Mouse (Mus musculus) gastrocnemius, adult 2 months (tissue): ENCODE measurements around the gene Bbs4. TPM values are rescaled to one million over a fixed set of nuclear protein-coding genes. Genes with fewer than 3 reads are reported as not detected.
A peak's percentile ranks its signal among the peaks of the same experiment; 100 is the strongest.

Experiments
- DNase-seq: peaks from one replicate; pipeline ENCODE4 v3.0.0; 2022
- H3K27ac ChIP-seq: fragments of 200-600 bp; 2 replicates; pipeline ENCODE4 v1.8.1; 2022; ENCODE audit warnings: mild to moderate bottlenecking
- H3K4me3 ChIP-seq: fragments of 200-600 bp; 2 replicates; pipeline ENCODE4 v1.8.1; 2022; ENCODE audit warnings: mild to moderate bottlenecking, moderate library complexity
- CTCF ChIP-seq: fragments of 200-600 bp; IDR thresholded peaks from 2 replicates; pipeline ENCODE4 v1.8.1; 2022; ENCODE audit warnings: antibody characterized with exemption, mild to moderate bottlenecking, moderate library complexity
- intact Hi-C: fragments of 180-260 bp; cut with DNase I; formaldehyde crosslinking; loops from one replicate; pipeline ENCODE4 v1.15.1; 2025
- total RNA-seq, 2 experiments: library from RNA; stranded (reverse); gene quantifications; 2 replicates each; pipeline ENCODE4 v1.2.3; 2021

Gene Bbs4
- total RNA-seq, 2 experiments from 2014 or later: 4.6 to 4.7 TPM

GRCm38 (mm10) chr9:59338411-59338810 is 14.9 kb downstream of the Bbs4 start:
- H3K4me3 ChIP-seq: no peak overlapping the region
- no peak for DNase-seq
- intact Hi-C loops: no loop called here
- TF ChIP-seq CTCF: no peak
- no peak overlapping the region for H3K27ac ChIP-seq

GRCm38 (mm10) chr9:59337889-59338288 is 15.4 kb downstream of the Bbs4 start:
- no peak for DNase-seq
- Histone ChIP-seq H3K27ac (no peak overlapping the region), H3K4me3 (no peak overlapping the region)
- intact Hi-C loops: no loop called here
- no peak for TF ChIP-seq CTCF

- TF ChIP-seq CTCF: no peak
- Histone ChIP-seq H3K4me3 (no peak overlapping the region), H3K27ac (no peak overlapping the region)
- no peak for DNase-seq
- intact Hi-C loops: no loop called here
These were observed 16.8 kb downstream of the Bbs4 start for GRCm38 (mm10) chr9:59336539-59336938.

GRCm38 (mm10) chr9:59330055-59330454 is 23.3 kb downstream of the Bbs4 start:
- intact Hi-C loops: no loop called here
- Histone ChIP-seq H3K4me3 (no peak overlapping the region), H3K27ac (no peak overlapping the region)
- DNase-seq: no peak
- no peak for TF ChIP-seq CTCF

- no peak overlapping the region for H3K27ac ChIP-seq
- H3K4me3 ChIP-seq: no peak overlapping the region
- TF ChIP-seq CTCF: no peak
- intact Hi-C loops: no loop called here
- DNase-seq: no peak
These were observed 29.0 kb downstream of the Bbs4 start for GRCm38 (mm10) chr9:59324351-59324750.

GRCm38 (mm10) chr9:59316206-59316605 is 37.1 kb downstream of the Bbs4 start:
- DNase-seq: no peak
- intact Hi-C loops: no loop called here
- no peak overlapping the region for H3K27ac ChIP-seq
- no peak overlapping the region for H3K4me3 ChIP-seq
- no peak for TF ChIP-seq CTCF

- H3K4me3 ChIP-seq: no peak overlapping the region
- DNase-seq: no peak
- intact Hi-C loops: no loop called here
- peak overlapping the region; percentile 62 for H3K27ac ChIP-seq
- no peak for TF ChIP-seq CTCF
These were observed 42.0 kb downstream of the Bbs4 start for GRCm38 (mm10) chr9:59311284-59311670.

GRCm38 (mm10) chr9:59310582-59311283 is 42.6 kb downstream of the Bbs4 start:
- DNase-seq: no peak
- intact Hi-C loops: no loop called here
- Histone ChIP-seq H3K4me3 (no peak overlapping the region), H3K27ac (peak overlapping the region; percentile 62)
- no peak for TF ChIP-seq CTCF

GRCm38 (mm10) chr9:59307890-59308289 is 45.4 kb downstream of the Bbs4 start:
- intact Hi-C loops: no loop called here
- H3K4me3 ChIP-seq: no peak overlapping the region
- no peak for TF ChIP-seq CTCF
- DNase-seq: no peak
- no peak overlapping the region for H3K27ac ChIP-seq

- intact Hi-C loops: no loop called here
- no peak for TF ChIP-seq CTCF
- Histone ChIP-seq H3K27ac (no peak overlapping the region), H3K4me3 (no peak overlapping the region)
- DNase-seq: no peak
These were observed 56.9 kb downstream of the Bbs4 start for GRCm38 (mm10) chr9:59296419-59296818.

- intact Hi-C loops: loop anchor here (2.0 kb wide), 1 partner anchor 60 kb away; the partner anchor contains the start of gene Bbs4
- no peak for TF ChIP-seq CTCF
- peak overlapping the region; percentile 99 for H3K27ac ChIP-seq
- peak overlapping the region; percentile 99 for H3K4me3 ChIP-seq
- no peak for DNase-seq
These were observed 60.8 kb downstream of the Bbs4 start for GRCm38 (mm10) chr9:59292493-59292875.

- DNase-seq: no peak
- peak overlapping the region; percentile 99 for H3K27ac ChIP-seq
- intact Hi-C loops: loop anchor here (2.0 kb wide), 2 partner anchors 61 to 195 kb away; partner anchors contain the start of genes Arih1 and Bbs4
- H3K4me3 ChIP-seq: peak overlapping the region; percentile 99
- TF ChIP-seq CTCF: no peak
These were observed 61.4 kb downstream of the Bbs4 start for GRCm38 (mm10) chr9:59291688-59292492.

- DNase-seq: peak; percentile 99
- intact Hi-C loops: loop anchor here (2.0 kb wide), 1 partner anchor 196 kb away; the partner anchor contains the start of gene Arih1
- Histone ChIP-seq H3K27ac (peak within 1 kb of the TSS; percentile 99), H3K4me3 (peak within 1 kb of the TSS; percentile 99)
- peak; percentile 55 for TF ChIP-seq CTCF
These were observed 62.2 kb downstream of the Bbs4 start, which contains the start of gene Adpgk for GRCm38 (mm10) chr9:59290957-59291687. Gene Adpgk (plus strand): TSS chr9:59291558.
